Mouse (Mus musculus) thymus, adult 2 months (tissue): ENCODE data around the gene Actb. TPM values are rescaled to one million over a fixed set of nuclear protein-coding genes. Genes with fewer than 3 reads are reported as not detected.

Source experiments
- DNase-seq: peaks from one replicate; pipeline ENCODE4 v3.0.0; 2021
- H3K27ac ChIP-seq: fragments of 200-500 bp; 2 replicates; pipeline ENCODE4 v1.5.1; 2012; ENCODE audit warnings: low read length, control low read depth; ENCODE audit not compliant: control insufficient read depth, insufficient read depth
- H3K27me3 ChIP-seq: fragments of 200-500 bp; 2 replicates; pipeline ENCODE4 v1.6.1; 2012; ENCODE audit warnings: mild to moderate bottlenecking, low read length, moderate library complexity, mixed read lengths; ENCODE audit not compliant: control insufficient read depth, insufficient read depth
- H3K36me3 ChIP-seq: fragments of 200-500 bp; 2 replicates; pipeline ENCODE4 v1.6.1; 2012; ENCODE audit warnings: mild to moderate bottlenecking, low read length, moderate library complexity; ENCODE audit not compliant: control insufficient read depth, insufficient read depth
- H3K4me1 ChIP-seq: fragments of 200-500 bp; replicated peaks from 2 replicates; pipeline ENCODE4 v1.6.1; 2012; ENCODE audit warnings: low read length; ENCODE audit not compliant: control insufficient read depth, insufficient read depth
- H3K4me3 ChIP-seq: fragments of 200-500 bp; 2 replicates; pipeline ENCODE4 v1.5.1; 2012; ENCODE audit warnings: mild to moderate bottlenecking, low read length, control low read depth, moderate library complexity; ENCODE audit not compliant: control insufficient read depth, insufficient read depth
- CTCF ChIP-seq: fragments of 200-500 bp; IDR thresholded peaks from 2 replicates; pipeline ENCODE4 v1.5.1; 2012; ENCODE audit warnings: mild to moderate bottlenecking, control low read depth, low read length, moderate library complexity, borderline replicate concordance; ENCODE audit not compliant: control insufficient read depth, poor library complexity, insufficient read depth; ENCODE audit errors: extremely low read depth
- POLR2A ChIP-seq: fragments of 200-500 bp; IDR thresholded peaks from 2 replicates; pipeline ENCODE4 v1.6.1; 2012; ENCODE audit warnings: mild to moderate bottlenecking, low read length, control low read depth, moderate library complexity; ENCODE audit not compliant: control insufficient read depth, poor library complexity, insufficient read depth; ENCODE audit errors: extremely low read depth
- WGBS: fragments of 180-500 bp; shearing (Covaris S2); methylation state at CpG from one replicate; pipeline ENCODE4 v1.1.7; 2018; 5-methylcytosine and 5-hydroxymethylcytosine counted together
- polyA plus RNA-seq: library from polyadenylated mRNA; depleted of rRNA; stranded (reverse); fragments of >200 nt; gene quantifications from 2 replicates; pipeline ENCODE4 v1.2.3, GENCODE M21; 2012

Gene Actb
- polyA plus RNA-seq, 1 experiment = 6,903 TPM

- TF ChIP-seq CTCF (no peak), POLR2A (no peak)
- no peak overlapping the region for H3K27ac ChIP-seq
- no peaks in the 10 kb centered on the region for H3K36me3 ChIP-seq
- H3K27me3 ChIP-seq = no peaks in the 10 kb centered on the region
- H3K4me1 ChIP-seq = peaks cover 33% of the 10 kb centered on the region
- DNase-seq = no peak
- no peak overlapping the region for H3K4me3 ChIP-seq
- WGBS = 69% methylated on average over 6 of the region's 6 CpGs
These were observed 26.3 kb downstream of the Actb start for GRCm38 (mm10) chr5:142880246-142880645.

GRCm38 (mm10) chr5:142879318-142880175, 27.0 kb downstream of the Actb start:
- Histone ChIP-seq H3K4me1 (peaks cover 33% of the 10 kb centered on the region), H3K27me3 (no peaks in the 10 kb centered on the region), H3K36me3 (no peaks in the 10 kb centered on the region), H3K27ac (no peak overlapping the region), H3K4me3 (no peak overlapping the region)
- DNase-seq = peak; percentile 83
- 21% methylated on average over 8 of the region's 8 CpGs for WGBS
- TF ChIP-seq POLR2A (no peak), CTCF (peak; percentile 82)

- TF ChIP-seq CTCF (no peak), POLR2A (no peak)
- no peaks in the 10 kb centered on the region for H3K27me3 ChIP-seq
- H3K27ac ChIP-seq = no peak overlapping the region
- peaks cover 33% of the 10 kb centered on the region for H3K4me1 ChIP-seq
- no peaks in the 10 kb centered on the region for H3K36me3 ChIP-seq
- DNase-seq = no peak
- no peak overlapping the region for H3K4me3 ChIP-seq
- 93% methylated on average over 15 of the region's 15 CpGs for WGBS
These were observed 28.0 kb downstream of the Actb start for GRCm38 (mm10) chr5:142878570-142878969.

GRCm38 (mm10) chr5:142877337-142878280, 28.9 kb downstream of the Actb start:
- DNase-seq = peak; percentile 94

GRCm38 (mm10) chr5:142876896-142877295, 29.7 kb downstream of the Actb start:
- WGBS = 92% methylated on average over 5 of the region's 5 CpGs
- Histone ChIP-seq H3K27ac (no peak overlapping the region), H3K27me3 (no peaks in the 10 kb centered on the region), H3K36me3 (no peaks in the 10 kb centered on the region), H3K4me3 (no peak overlapping the region), H3K4me1 (peaks cover 31% of the 10 kb centered on the region)
- no peak for DNase-seq
- TF ChIP-seq POLR2A = no peak
- TF ChIP-seq CTCF = no peak

More at GRCm38 (mm10) chr5:142877337-142878280, 28.9 kb downstream of the Actb start:
- Histone ChIP-seq H3K36me3 (no peaks in the 10 kb centered on the region), H3K27me3 (no peaks in the 10 kb centered on the region), H3K4me1 (peaks cover 33% of the 10 kb centered on the region), H3K4me3 (no peak overlapping the region), H3K27ac (no peak overlapping the region)
- WGBS = 28% methylated on average over 11 of the region's 11 CpGs
- TF ChIP-seq POLR2A (no peak), CTCF (peak; percentile 99)

- no peak overlapping the region for H3K27ac ChIP-seq
- WGBS = 95% methylated on average over 10 of the region's 10 CpGs
- peaks cover 17% of the 10 kb centered on the region for H3K4me1 ChIP-seq
- H3K4me3 ChIP-seq = no peak overlapping the region
- H3K27me3 ChIP-seq = no peaks in the 10 kb centered on the region
- no peak for DNase-seq
- TF ChIP-seq CTCF = no peak
- no peak for TF ChIP-seq POLR2A
- no peaks in the 10 kb centered on the region for H3K36me3 ChIP-seq
These were observed 31.0 kb downstream of the Actb start for GRCm38 (mm10) chr5:142875513-142875905.
